Mouse (Mus musculus) heart, adult 8-10 months (tissue): ENCODE data around the gene Ccdc61. TPM values are rescaled to one million over a fixed set of nuclear protein-coding genes. Genes with fewer than 3 reads are reported as not detected.
"Not testable (repeated sequence)": the region's sequence is repeated elsewhere in the genome, so short reads cannot be mapped to it uniquely, and the experiment has no call there.

Experiments used
- DNase-seq: peaks from one replicate; pipeline ENCODE4 v3.0.0; 2022; ENCODE audit warnings: low spot score
- total RNA-seq, 4 experiments: library from RNA; stranded (reverse); gene quantifications; 2 replicates each; pipeline ENCODE4 v1.2.4; 2022

Gene Ccdc61
- total RNA-seq, 4 experiments from 2014 or later: 7.4 to 10.7 (median 8.9) TPM

DNA sequence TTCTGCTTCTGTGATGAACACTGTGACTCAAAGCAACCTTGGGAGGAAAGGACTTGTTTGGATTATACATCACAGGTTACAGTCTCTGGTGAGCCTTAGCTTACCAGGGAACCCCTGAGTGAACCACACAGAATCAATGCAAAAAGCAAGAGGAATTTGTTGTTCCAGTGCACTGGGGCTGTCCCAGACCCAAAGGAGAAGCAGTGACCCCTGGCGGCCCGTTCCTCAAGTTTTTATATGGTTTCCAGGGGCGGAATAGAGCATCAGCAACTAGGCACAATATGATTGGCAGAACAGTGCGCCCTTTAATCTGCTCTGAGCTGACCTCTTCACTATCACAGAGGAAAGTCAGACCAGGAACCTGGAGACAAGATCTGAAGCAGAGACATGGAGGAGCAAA lies 6.0 kb upstream of the Ccdc61 start:
- no peak for DNase-seq

DNA sequence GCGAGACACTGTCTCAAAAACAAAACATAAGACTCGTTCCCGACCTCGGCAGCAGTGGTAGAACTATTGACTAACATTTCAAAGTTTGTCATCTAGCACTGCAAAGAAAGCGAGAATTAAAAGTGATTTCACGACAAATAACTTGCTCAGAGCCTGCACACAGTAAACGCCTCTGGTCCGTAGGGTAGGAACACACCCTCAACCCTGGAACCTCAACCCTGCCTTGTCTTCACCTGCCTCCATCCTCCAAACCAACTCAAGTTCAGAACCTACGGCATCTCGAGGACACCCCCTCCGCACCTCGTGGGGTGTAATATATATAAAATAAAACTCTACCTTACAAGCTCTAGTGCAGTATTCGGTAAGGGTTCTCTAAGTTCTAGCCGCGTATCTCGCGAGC lies 418 bp downstream of the Ccdc61 start:
- DNase-seq: no peak

DNA sequence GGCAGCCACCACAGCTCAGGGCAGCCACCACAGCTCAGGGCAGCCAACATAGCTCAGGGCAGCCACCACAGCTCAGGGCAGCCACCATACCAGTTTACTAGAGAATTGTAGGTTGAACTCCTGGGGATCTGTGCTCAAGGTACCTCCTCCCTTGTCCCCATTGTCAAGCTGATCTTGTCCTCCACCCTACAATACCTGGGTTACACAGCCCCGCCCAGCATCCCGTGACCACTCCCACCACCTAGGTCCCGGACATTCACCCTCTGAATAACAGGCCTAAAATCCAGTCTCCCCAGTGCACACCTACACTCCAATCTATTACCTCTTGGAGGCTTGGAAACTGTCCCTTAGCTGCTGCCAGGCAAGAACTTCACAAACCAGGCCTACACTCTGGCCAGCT lies 5.2 kb downstream of the Ccdc61 start:
- no peak for DNase-seq

DNA sequence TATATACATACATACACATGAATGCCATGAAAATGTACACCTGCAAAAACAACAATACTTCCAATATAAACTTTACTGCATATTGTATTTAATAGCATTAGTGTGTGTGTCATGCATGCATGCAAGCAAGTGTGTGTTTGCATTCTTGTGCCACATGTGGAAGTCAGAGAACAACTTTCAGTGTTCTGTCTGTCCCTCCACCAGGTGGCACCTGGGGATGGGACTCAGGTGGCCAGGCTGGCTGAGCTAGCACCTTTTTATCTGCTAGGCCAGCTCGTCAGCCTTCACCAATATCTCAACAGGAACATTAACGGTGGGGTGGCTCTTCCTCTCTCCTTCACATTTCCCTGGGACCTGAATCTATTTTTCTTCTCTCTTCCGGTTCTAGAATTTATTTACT lies 7.7 kb downstream of the Ccdc61 start:
- DNase-seq: no peak

DNA sequence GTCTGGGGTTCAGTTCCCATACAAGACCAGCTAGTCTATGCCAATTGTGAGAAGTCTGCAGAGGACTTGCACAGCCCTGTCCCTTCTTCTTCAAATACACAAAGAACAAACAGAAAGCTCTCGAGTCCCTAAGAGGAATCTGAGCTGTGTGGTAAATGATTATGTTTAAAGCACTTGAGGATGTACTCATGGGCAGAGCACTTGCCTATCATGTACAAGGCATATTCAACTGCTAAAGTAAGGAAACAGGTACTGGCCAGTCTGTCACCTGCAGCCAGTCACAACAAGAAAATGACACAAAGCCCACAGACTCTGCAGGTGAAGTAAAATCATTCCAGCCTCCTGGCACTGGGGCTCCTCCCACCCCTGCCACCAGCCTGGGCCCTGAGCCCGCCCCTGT lies 9.7 kb downstream of the Ccdc61 start:
- no peak for DNase-seq

DNA sequence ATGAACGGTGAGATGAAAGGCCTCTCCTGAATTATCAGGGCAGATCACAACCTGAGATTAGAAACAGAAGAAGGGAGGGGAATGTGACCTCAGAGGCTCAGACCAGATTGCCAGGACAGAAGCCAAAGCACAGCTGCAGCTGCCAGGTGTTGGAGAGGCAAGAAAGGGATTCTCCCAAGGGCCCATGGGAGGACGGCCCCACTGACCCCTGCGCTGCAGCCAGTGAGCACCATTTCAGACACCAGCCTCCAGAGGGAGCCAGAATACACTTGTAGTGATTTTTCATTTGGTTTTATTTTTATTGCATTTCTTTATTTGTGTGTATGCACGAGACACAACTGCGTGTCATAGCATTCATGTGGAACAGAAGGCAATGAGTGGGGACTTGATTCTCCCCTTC lies 13.7 kb downstream of the Ccdc61 start:
- DNase-seq: peak; percentile 45

DNA sequence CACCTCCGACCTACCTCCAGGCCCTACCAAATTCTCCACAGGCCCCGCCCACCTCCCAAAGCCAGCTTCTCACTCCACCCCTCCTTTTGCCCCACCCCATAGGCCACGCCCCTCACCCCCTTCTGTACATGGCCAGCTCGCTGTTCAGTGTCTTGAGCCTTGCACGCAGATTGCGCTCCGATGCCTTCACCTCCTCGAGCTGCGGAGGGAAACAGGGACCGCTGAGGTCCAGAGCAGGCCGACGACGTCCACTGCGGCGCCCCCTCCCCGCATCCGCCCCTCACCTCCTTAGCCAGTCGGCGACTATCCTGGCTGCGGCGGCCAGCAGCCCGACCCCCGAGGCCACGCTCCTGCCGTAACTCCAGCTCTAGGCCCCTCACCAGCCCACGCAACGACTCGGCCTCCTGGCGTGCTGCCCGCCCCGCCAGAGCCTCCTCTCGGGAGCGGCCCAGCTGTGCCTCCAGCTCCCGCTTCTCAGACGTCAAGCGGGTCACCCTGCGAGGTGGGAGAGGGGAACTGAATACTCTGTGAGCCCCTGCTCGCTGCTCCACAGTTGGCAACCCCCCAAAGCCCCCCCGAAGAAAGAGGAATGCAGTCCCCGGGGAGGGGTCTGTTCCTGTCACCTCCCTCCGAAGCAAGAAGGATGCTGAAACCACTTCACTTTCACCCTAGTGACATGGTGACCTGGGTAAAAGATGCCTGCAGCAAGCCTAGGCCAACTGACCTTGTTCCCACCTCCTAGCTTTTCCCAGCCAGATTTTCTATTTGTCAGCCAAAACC lies 16.4 kb downstream of the Ccdc61 start:
- DNase-seq: no peak

DNA sequence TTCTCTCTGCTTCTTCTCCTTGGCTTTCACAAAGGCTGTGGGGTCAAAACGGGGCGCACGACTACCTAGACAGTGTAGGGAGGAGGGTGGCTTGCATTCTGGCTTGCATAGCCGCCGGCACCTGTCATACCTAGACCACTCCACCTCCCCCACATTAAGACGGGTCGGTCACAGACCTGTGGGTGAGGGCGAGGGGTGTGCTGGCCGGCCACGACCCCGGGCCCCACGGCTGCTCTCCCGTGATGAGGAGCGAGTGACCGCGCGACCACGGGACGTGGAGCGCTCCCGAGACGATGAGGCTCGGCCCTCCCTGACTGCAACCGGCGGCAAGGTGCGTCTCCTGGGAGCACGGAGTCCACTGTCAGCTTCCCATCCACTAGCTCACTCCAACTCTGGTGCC lies 17.2 kb downstream of the Ccdc61 start:
- no peak for DNase-seq

DNA sequence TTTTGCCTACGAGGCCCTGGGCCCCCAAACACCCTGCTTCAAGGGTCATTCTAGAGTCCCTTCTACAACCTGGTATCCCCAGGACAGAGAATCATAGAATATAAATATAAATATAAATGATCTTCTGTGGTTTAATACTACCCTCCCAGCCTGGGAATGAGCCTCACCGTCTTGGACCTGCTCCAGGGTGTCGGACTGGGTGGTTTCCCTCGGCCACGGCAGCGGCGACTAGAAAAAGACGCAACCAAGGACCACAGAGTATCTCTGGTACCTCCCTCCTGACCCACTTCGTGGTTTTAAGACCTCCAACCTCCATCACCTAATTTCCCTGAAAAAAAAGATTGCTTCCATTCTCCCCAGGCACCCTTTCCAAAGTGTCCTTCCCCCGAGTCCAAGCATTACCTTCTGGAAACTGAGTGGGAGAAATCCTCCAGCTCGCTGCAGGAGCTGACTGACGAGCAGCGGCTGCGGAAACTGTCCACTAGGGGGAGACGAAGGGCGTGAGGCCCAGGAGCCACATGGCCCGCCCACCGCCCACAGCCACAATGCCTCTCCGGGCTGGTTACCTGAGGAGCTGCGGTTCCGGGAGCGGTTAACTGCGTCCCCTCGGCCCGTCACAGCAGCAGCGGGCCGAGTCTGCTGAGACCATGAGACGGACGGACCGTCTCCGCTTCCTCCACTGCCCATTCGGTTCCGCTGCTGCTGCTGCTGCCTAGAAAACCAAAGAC lies 18.2 kb downstream of the Ccdc61 start:
- peak; percentile 72 for DNase-seq

DNA sequence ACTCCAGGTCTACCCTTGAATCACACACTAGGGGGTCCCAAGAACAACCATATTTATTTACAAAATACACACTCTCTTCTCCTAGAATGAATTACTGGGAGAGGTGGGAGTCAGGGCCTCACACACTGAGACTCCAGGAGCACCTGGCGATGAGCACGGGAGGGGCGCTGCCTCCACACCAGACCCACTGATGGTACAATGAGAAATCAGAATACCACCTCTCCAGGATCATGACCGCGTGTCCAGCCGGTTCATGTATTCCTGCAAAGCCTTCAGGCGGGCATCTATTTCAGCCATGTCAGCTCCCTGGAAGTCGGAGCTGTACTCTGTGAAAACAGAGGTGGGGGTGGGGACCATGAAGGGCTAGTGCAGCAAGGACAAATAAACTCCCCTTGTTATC lies 19.4 kb downstream of the Ccdc61 start:
- no peak for DNase-seq

DNA sequence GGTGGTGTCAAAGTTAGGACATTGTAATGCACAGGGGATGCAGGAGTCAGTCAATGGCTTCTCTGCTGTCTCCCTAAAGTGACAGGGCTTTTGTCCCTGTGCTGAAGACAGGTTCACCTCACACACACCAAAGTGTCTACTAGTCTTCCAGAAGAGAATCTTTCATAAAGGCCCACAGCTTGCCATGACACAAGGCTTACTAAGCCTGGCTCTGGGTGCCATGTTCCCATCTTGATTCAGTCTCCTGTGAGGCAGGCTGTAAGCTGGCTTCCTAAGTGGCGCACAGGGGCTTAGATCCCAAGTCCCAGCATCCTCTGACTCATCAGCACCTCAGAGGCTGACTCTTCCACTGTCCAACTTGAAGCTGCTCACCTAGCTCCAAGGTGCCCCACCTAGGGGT lies 23.3 kb downstream of the Ccdc61 start:
- no peak for DNase-seq

DNA sequence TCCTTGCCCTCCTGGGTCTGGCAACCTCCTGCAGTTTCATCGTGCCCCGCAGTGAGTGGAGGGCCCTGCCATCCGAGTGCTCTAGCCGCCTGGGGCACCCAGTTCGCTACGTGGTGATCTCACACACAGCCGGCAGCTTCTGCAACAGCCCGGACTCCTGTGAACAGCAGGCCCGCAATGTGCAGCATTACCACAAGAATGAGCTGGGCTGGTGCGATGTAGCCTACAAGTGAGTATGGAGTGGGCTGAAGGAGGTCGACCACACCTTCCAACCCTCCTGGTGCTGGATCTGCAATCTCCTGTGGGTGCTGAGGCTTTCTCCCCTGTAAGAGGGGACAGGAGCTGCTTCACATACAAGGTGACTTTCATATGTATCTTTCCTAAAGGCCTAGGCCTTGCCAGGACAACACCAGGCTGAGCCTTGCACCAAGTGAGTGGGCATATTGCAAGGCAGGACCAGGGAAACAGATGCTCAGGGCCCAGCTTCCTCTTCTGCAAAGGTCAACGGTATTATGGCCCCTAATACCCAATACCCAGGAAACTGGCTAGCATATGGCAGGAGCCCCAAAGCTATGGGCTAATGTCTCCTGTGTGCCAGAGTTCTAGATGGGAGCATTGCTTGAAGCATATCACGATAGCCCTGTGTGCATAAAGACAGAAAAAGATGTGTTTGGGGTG lies 25.3 kb downstream of the Ccdc61 start:
- DNase-seq: no peak

DNA sequence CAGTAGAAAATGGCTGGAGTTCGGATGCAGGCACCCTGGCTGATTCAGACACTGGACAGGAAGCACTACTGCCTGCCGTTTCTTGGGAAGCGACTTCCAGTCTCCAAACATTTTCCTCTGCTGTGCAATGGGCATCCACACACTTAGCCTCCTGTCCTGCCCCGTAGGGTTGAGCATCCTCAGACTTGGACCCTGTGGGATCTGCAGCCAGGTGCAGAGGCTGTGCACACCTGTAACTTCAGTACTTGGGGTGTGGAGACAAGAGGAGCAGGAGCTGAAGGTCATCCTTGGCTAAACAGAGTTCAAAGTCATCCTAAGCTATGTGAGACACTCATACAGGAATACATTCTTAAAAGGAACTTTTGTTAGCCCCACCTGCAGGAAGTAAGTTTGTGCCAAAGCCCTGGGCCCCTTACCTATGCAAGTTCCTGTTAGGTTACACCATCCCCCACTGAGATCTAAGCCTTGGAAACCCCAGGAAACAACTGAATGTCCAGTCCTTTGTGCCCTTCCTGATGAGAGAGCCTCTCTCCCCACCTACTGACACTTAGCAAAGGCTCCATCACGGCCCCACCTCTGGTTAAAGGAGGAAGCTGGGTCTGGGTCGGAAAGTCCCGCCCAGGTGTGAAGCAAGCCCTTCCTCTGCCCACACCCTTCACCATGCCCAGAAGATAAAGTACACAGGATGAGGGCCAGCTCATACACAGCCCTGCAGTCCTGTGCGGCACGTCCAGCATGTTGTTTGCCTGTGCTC lies 26.0 kb downstream of the Ccdc61 start:
- no peak for DNase-seq

DNA sequence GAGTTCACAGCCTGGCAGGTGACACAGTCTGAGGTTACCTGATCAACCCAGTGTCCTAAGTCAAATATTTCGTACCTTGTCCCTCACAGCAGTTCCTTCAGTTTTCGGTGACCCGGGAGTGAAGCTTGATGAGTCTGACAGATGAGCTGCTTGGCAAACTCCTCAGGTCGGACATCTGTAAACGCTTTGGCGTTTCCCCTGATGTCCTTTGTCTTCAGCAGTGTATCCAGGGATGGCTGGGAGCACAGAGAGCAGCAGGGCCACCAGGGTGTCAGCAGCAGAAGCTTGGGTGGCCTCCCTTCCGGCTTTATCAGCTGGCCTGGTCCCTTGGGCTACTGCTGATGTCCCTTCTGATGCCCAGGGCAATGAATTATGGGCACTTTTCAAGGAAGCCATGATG lies 31.5 kb downstream of the Ccdc61 start:
- no peak for DNase-seq

DNA sequence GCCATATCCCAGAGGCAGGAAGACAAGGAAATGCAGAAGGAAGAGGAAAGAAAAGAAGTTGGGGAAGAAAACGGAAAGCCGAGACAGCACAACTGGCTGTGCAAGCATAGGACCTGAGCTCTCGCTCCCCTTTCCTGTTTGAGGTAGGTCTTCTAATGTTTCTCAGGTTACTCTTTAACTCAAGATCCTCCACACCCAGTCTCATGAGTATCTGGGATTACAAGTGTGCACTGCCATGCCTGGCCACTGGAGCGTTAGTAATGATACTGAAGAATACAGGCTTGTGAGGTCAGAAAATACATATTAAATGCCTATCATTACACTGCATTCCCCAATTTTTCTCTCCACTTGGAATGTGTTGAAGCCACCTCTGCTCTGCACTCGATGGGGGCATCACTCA lies 34.8 kb downstream of the Ccdc61 start:
- DNase-seq: no peak

DNA sequence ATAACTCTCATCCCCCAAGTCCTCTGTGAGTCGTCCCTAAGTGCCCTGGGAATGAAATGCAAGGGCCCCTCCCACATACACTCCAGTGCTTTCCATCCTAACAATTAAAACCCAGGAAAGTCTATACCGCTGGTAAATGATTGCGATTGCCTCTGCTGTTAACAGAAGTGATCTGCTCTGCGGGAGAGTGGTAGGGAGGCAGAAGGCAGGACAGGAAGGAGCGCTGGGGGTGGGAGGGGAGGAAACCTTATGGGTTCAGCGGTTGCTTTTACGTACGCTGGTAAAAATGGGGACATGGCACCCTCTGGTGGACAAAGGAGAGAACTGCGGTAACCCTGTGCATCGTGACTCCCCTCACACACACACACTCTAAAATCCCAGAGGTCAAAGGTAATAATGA lies 37.0 kb downstream of the Ccdc61 start:
- DNase-seq: peak; percentile 72

DNA sequence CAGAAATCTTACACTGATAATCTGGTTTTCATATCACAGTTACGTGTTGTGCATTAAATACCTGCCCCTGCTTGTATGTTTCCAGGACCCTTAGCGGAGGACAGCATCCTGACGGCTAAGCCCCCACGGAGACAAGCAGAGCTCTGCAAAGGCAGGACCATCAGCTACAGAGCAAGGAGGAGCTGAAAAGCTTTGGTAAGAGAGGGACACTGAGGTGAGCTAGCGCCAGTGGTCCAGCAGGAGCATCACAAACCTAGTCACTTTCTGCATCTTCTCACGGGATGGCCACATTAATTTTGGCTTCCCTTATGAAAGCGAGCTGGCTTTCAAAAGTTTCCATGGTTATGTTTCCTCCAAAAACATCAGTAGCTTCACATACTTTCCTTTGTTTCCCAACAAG lies 37.4 kb downstream of the Ccdc61 start:
- no peak for DNase-seq

DNA sequence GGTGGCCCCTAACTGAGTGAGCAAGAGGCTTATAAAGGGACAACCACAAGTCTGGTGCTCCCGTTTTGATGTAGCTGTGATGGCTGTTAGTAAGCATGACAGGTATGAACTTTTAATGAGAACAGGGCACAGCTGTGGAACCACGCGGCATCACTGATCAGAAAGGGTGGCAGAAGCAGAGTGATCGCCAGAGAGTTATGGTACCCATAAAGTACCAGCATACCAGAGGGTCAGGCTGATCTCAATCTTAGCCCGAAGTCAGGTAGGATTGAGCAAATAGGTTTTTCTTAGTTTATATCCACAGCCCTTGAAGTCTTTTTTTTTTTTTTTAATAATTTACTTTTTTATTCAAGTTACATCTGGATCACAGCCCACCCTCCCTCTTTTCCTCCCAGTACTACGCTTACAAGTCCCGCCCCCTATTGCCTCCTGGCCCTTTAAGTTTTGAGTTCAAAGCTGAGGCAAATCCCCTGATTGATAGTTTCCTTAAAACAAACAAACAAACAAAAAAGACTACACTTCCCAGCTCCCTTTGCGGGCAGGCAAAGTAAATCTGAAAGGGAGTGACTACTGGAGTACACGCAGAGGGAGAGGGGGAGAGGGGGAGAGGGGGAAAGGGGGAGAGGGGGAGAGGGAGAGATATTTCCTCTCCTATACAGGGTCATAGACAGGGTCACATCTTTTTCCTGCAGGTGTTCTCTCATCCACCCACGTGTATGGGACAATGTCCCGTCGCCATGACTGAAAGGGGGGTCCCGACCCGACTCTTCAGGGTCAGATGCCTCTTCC lies 38.0 kb downstream of the Ccdc61 start:
- no peak for DNase-seq

DNA sequence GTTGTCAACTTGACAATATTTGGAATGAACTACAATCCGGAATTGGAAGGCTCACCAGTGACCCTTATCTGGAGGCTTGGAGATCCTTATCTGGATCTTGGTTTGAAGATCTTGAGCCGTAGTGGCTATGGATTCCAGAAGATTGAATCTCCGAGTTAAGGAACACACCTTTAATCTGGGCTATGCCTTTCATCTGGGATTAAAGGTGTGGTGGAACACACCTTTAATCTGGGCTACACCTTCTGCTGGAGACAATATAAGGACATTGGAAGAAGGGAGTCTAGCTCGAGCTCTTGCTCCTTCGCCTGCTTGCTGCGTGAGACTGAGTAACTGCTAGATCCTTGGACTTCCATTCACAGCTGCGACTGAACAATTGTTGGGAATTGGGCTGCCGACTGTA lies 39.2 kb downstream of the Ccdc61 start, which contains the start of gene Pglyrp1:
Gene Pglyrp1, plus strand, starts transcription at position 301 of the 400 bp plus-strand sequence.
- not testable (repeated sequence) for DNase-seq

DNA sequence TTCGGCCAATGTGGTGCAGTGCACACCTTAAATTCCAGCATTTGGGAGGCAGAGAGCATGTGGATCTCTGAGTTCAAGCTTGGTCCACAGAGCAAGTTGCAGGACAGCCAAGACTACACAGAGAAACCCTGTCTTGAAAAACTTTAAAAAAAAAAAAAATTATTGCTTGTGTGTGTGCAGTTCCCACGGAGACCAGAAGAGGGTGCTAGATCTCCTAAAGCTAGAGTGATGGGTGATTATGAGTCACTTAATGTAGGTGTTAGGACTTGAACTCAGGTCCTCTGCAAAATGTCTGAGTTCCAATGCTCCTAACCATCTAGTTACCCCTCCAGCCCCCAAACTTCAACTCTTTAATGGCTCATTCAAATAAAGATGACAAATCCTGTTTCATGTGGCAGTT lies 41.7 kb downstream of the Ccdc61 start:
- no peak for DNase-seq

DNA sequence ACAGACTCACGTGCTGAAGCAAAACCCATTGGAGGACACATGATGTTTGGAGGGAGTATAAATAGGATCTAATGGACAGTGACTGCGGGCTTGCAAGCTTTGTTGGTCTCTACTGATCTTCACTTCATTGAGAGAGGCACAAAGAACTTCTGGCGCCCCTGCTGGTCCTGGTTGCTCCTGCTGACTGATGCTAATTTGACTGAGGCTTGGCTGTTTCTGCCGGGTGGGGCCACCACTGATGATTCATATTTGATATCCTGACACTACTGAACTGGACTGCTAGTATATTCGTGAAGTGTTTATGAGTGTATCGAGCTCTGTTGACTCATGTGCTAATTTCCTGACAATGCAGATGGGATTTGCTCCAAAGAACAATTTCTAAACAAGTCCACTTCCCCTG lies 47.4 kb downstream of the Ccdc61 start:
- no peak for DNase-seq
